Mouse (Mus musculus) hindbrain, embryonic 12.5 days (tissue): ENCODE data around the gene Ucp3. TPM values are rescaled to one million over a fixed set of nuclear protein-coding genes. Genes with fewer than 3 reads are reported as not detected.
A peak's percentile ranks its signal among the peaks of the same experiment; 100 is the strongest.

Experiments
- ATAC-seq: fragments of 200-750 bp; cut with Nextera tagmentation; 2 replicates; pipeline ENCODE4 v1.8.0; 2017; ENCODE audit warnings: moderate TSS enrichment; ENCODE audit not compliant: low FRiP score
- H3K27ac ChIP-seq: fragments of 300-500 bp; sonication (generic); 2 replicates; pipeline ENCODE4 v1.5.1; 2016; ENCODE audit warnings: mild to moderate bottlenecking
- H3K27me3 ChIP-seq: fragments of 300-500 bp; sonication (generic); 2 replicates; pipeline ENCODE4 v1.6.1; 2016; ENCODE audit warnings: mild to moderate bottlenecking
- H3K36me3 ChIP-seq: fragments of 300-500 bp; sonication (generic); 2 replicates; pipeline ENCODE4 v1.6.1; 2016; ENCODE audit warnings: mild to moderate bottlenecking
- H3K4me1 ChIP-seq: fragments of 300-500 bp; sonication (generic); 2 replicates; pipeline ENCODE4 v1.6.1; 2016
- H3K4me2 ChIP-seq: fragments of 300-500 bp; sonication (generic); replicated peaks from 2 replicates; pipeline ENCODE4 v1.6.1; 2016; ENCODE audit warnings: mild to moderate bottlenecking
- H3K4me3 ChIP-seq: fragments of 300-500 bp; sonication (generic); 2 replicates; pipeline ENCODE4 v1.5.1; 2016; ENCODE audit warnings: mild to moderate bottlenecking
- H3K9ac ChIP-seq: fragments of 300-500 bp; sonication (generic); 2 replicates; pipeline ENCODE4 v1.6.1; 2016; ENCODE audit warnings: mild to moderate bottlenecking, moderate library complexity
- H3K9me3 ChIP-seq: fragments of 300-500 bp; sonication (generic); replicated peaks from 2 replicates; pipeline ENCODE4 v1.6.1; 2016; ENCODE audit warnings: mild to moderate bottlenecking
- WGBS: fragments of 180-500 bp; shearing (Covaris S2); methylation state at CpG from one replicate; pipeline ENCODE4 v1.1.7; 2016; 5-methylcytosine and 5-hydroxymethylcytosine counted together
- polyA plus RNA-seq: library from polyadenylated mRNA; unstranded; fragments of >200 nt; fragmentation: Nextera tagmentation; extraction: Ambion mirVana; gene quantifications from 2 replicates; pipeline ENCODE4 v1.2.1, GENCODE M21; 2016

Ucp3 gene
- polyA plus RNA-seq, 1 experiment from 2014 or later, result not detected

DNA sequence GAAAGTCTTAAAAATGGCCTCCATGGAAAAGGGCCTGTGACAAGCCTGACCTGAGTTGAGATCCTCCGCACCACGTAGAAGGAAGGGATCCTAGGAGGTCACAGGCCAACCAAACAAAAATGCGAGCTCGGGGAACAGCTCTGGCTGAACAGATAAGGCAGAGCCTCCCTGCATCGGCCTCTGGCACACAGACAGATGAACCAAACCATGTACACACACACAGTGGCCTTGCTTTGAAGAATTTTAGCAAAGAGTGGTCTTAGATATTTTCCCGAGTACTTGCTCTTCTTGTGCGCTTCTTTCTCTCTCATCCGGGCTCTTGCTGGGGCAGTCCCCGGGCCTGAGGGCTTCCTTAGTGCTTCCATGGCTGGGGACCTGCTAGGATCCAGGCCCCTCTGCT lies 9.6 kb upstream of the Ucp3 start:
- Histone ChIP-seq H3K4me1 (no peaks in the 10 kb centered on the region), H3K9me3 (no peaks in the 10 kb centered on the region), H3K4me2 (no peak overlapping the region), H3K27ac (no peak overlapping the region), H3K36me3 (peaks cover 67% of the 10 kb centered on the region), H3K4me3 (no peak overlapping the region), H3K9ac (no peak overlapping the region), H3K27me3 (no peaks in the 10 kb centered on the region)
- no peak for ATAC-seq
- WGBS, result 88% methylated on average over 9 of the region's 9 CpGs

- H3K9ac ChIP-seq, result no peak overlapping the region
- H3K27ac ChIP-seq, result no peak overlapping the region
- ATAC-seq, result no peak
- H3K27me3 ChIP-seq, result no peaks in the 10 kb centered on the region
- no peaks in the 10 kb centered on the region for H3K9me3 ChIP-seq
- 91% methylated on average over 10 of the region's 10 CpGs for WGBS
- H3K36me3 ChIP-seq, result peaks cover 70% of the 10 kb centered on the region
- H3K4me3 ChIP-seq, result no peak overlapping the region
- H3K4me2 ChIP-seq, result no peak overlapping the region
- H3K4me1 ChIP-seq, result no peaks in the 10 kb centered on the region
Measured at GRCm38 (mm10) chr7:100463757-100464156, 9.0 kb upstream of the Ucp3 start.

- Histone ChIP-seq H3K4me1 (no peaks in the 10 kb centered on the region), H3K9me3 (no peaks in the 10 kb centered on the region), H3K36me3 (peaks cover 69% of the 10 kb centered on the region), H3K4me2 (no peak overlapping the region), H3K9ac (no peak overlapping the region), H3K27ac (no peak overlapping the region), H3K27me3 (no peaks in the 10 kb centered on the region), H3K4me3 (no peak overlapping the region)
- ATAC-seq, result no peak
- WGBS, result 92% methylated on average over 7 of the region's 7 CpGs
Measured at GRCm38 (mm10) chr7:100464248-100464647, 8.5 kb upstream of the Ucp3 start.

- WGBS, result 88% methylated on average over 4 of the region's 4 CpGs
- Histone ChIP-seq H3K36me3 (peaks cover 67% of the 10 kb centered on the region), H3K4me3 (no peak overlapping the region), H3K27ac (peak overlapping the region; percentile 12; the same call in 1 of the 2 replicates), H3K4me1 (no peaks in the 10 kb centered on the region), H3K9ac (peak overlapping the region; percentile 27; the same call in 1 of the 2 replicates), H3K27me3 (no peaks in the 10 kb centered on the region), H3K4me2 (no peak overlapping the region), H3K9me3 (no peaks in the 10 kb centered on the region)
- ATAC-seq, result no peak
Measured at GRCm38 (mm10) chr7:100465248-100465647, 7.5 kb upstream of the Ucp3 start.

- H3K4me1 ChIP-seq, result no peaks in the 10 kb centered on the region
- H3K9me3 ChIP-seq, result no peaks in the 10 kb centered on the region
- H3K36me3 ChIP-seq, result peaks cover 66% of the 10 kb centered on the region
- H3K27me3 ChIP-seq, result no peaks in the 10 kb centered on the region
- ATAC-seq, result no peak
- H3K4me3 ChIP-seq, result no peak overlapping the region
- no peak overlapping the region for H3K4me2 ChIP-seq
- 73% methylated on average over 5 of the region's 5 CpGs for WGBS
- H3K27ac ChIP-seq, result peak overlapping the region; percentile 12; the same call in 1 of the 2 replicates
- H3K9ac ChIP-seq, result peak overlapping the region; percentile 27; the same call in 1 of the 2 replicates
Measured at GRCm38 (mm10) chr7:100465656-100466309, 7.0 kb upstream of the Ucp3 start.

- Histone ChIP-seq H3K9me3 (no peaks in the 10 kb centered on the region), H3K27ac (peak overlapping the region; percentile 14; the same call in 1 of the 2 replicates), H3K36me3 (peaks cover 55% of the 10 kb centered on the region), H3K4me2 (no peak overlapping the region), H3K27me3 (no peaks in the 10 kb centered on the region), H3K4me1 (no peaks in the 10 kb centered on the region), H3K9ac (no peak overlapping the region), H3K4me3 (no peak overlapping the region)
- no peak for ATAC-seq
- WGBS, result 89% methylated on average over 11 of the region's 11 CpGs
Measured at GRCm38 (mm10) chr7:100466781-100467510, 5.8 kb upstream of the Ucp3 start.

- H3K27ac ChIP-seq, result no peak overlapping the region
- peaks cover 48% of the 10 kb centered on the region for H3K36me3 ChIP-seq
- H3K4me1 ChIP-seq, result no peaks in the 10 kb centered on the region
- H3K4me3 ChIP-seq, result no peak overlapping the region
- H3K9ac ChIP-seq, result no peak overlapping the region
- no peaks in the 10 kb centered on the region for H3K9me3 ChIP-seq
- H3K27me3 ChIP-seq, result no peaks in the 10 kb centered on the region
- 87% methylated on average over 6 of the region's 6 CpGs for WGBS
- H3K4me2 ChIP-seq, result no peak overlapping the region
- ATAC-seq, result no peak
Measured at GRCm38 (mm10) chr7:100468761-100469160, 4.0 kb upstream of the Ucp3 start.

DNA sequence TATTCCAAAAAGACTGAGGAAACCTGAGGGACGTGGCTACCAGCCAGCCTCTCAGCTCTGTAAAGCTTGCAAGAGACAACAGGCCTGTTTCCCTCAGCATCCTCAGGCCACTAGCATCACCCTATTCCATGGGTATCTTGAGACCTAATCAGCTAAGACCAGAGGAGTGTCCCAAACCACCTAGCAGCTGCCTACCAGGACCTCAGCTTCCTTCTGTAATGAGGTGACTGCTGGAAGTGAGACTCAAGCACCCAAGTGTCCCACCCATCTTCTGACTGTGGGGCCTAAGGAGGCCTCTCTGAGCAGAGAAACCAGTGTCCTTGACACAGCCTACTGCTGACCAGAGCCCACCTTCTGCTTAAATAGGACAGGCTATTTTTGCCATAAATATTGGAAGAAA lies 3.3 kb upstream of the Ucp3 start:
- Histone ChIP-seq H3K27me3 (no peaks in the 10 kb centered on the region), H3K9ac (no peak overlapping the region), H3K27ac (no peak overlapping the region), H3K4me2 (no peak overlapping the region), H3K4me3 (no peak overlapping the region), H3K4me1 (no peaks in the 10 kb centered on the region), H3K9me3 (no peaks in the 10 kb centered on the region), H3K36me3 (peaks cover 48% of the 10 kb centered on the region)
- ATAC-seq, result no peak
- 89% methylated on average over 1 of the region's 1 CpGs for WGBS

- no peaks in the 10 kb centered on the region for H3K9me3 ChIP-seq
- H3K27me3 ChIP-seq, result no peaks in the 10 kb centered on the region
- no peak for ATAC-seq
- H3K36me3 ChIP-seq, result peaks cover 34% of the 10 kb centered on the region
- H3K9ac ChIP-seq, result no peak overlapping the region
- no peak overlapping the region for H3K4me3 ChIP-seq
- H3K4me1 ChIP-seq, result no peaks in the 10 kb centered on the region
- 91% methylated on average over 11 of the region's 11 CpGs for WGBS
- H3K27ac ChIP-seq, result no peak overlapping the region
- H3K4me2 ChIP-seq, result no peak overlapping the region
Measured at GRCm38 (mm10) chr7:100470796-100471406, 1.9 kb upstream of the Ucp3 start.

DNA sequence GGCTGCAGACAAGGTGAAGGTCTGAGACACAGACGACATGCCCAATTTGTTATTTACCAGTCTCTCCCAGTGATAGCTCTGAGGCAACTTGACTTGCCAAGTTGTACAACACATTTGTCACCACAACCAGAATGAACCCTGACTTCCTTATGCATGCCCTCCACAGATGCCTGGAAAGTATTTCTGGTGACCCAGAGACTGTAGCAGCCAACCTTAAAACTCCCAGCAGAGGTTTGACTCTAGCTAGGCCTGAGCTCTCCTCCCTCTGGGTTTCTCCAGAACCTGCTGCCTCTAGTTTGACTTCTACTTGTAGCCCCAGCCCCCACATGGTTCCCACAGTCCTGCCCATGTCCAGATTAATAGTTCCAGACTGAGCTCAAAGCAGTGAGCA lies 1.4 kb upstream of the Ucp3 start:
- ATAC-seq, result no peak

DNA sequence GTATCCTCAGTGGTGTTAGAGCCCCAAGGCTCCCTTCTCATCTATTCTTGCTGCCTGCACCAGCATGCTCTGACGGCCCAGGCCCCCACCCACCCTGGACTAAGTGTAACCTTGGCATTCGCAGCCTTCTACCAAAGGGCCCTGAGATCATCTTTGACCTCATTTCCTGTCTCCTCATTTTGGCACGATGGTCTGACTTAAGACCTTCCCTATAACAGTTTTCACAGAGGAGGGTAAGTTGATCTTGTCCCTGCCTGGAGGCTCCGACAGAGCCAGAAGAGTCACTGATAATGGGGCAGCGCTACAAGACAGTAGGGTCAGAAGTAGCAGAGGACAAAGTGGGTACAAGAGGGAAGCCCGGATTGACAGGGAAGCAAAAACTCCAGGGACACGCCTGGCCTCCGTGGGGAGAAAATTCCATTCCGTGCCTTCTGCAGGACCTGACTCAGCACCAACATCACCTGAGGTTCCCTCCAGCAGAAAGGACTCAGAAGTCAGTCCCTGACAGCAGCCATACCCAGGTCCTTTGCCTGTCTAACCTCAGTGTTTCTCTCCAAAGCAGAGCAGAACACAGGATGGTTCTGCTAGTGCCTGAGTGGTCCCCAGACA lies 1.2 kb downstream of the Ucp3 start:
- Histone ChIP-seq H3K36me3 (peaks cover 14% of the 10 kb centered on the region), H3K27ac (no peak overlapping the region), H3K27me3 (no peaks in the 10 kb centered on the region), H3K9me3 (no peaks in the 10 kb centered on the region), H3K9ac (no peak overlapping the region), H3K4me3 (no peak overlapping the region), H3K4me2 (no peak overlapping the region), H3K4me1 (no peaks in the 10 kb centered on the region)
- WGBS, result 82% methylated on average over 9 of the region's 9 CpGs
- no peak for ATAC-seq

More for the DNA sequence above, 1.4 kb upstream of the Ucp3 start:
- no peaks in the 10 kb centered on the region for H3K27me3 ChIP-seq
- WGBS, result 88% methylated on average over 1 of the region's 1 CpGs
- no peak overlapping the region for H3K27ac ChIP-seq
- H3K9me3 ChIP-seq, result no peaks in the 10 kb centered on the region
- H3K36me3 ChIP-seq, result peaks cover 34% of the 10 kb centered on the region
- no peak overlapping the region for H3K4me3 ChIP-seq
- H3K4me2 ChIP-seq, result no peak overlapping the region
- H3K9ac ChIP-seq, result no peak overlapping the region
- no peaks in the 10 kb centered on the region for H3K4me1 ChIP-seq

DNA sequence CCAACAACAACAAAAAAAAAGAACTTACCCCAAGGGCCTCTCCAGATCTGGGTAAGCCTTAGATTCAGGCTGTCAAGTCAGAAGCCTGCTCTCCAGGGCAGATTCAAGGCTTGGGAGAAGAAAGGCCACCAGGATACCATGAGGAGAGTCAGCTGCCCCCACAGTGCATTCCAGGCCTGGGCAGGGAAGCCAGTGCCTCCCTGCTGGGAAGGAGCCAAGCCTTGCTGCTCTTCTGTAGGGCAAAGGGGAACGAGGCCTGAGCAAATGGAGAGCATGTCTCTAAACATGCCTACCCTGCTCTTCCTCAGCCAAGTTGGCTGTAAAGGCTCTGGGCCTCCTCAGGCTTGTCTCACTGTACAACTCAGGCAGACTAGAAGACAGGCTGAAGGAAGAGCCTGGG lies 1.9 kb downstream of the Ucp3 start:
- Histone ChIP-seq H3K27me3 (no peaks in the 10 kb centered on the region), H3K4me3 (no peak overlapping the region), H3K9ac (no peak overlapping the region), H3K4me2 (no peak overlapping the region), H3K4me1 (no peaks in the 10 kb centered on the region), H3K36me3 (peaks cover 8% of the 10 kb centered on the region), H3K9me3 (no peaks in the 10 kb centered on the region), H3K27ac (no peak overlapping the region)
- ATAC-seq, result no peak
- 54% methylated on average over 1 of the region's 1 CpGs for WGBS
